Mouse (Mus musculus) forebrain, embryonic 13.5 days (tissue): ENCODE results near the gene Dlx1. TPM values are rescaled to one million over a fixed set of nuclear protein-coding genes. Genes with fewer than 3 reads are reported as not detected.
A peak's percentile ranks its signal among the peaks of the same experiment; 100 is the strongest.

ENCODE experiments used
- ATAC-seq: fragments of 200-750 bp; cut with Nextera tagmentation; 2 replicates; pipeline ENCODE4 v1.8.0; 2017
- H3K27ac ChIP-seq: fragments of 300-500 bp; sonication (generic); 2 replicates; pipeline ENCODE4 v1.5.1; 2015; ENCODE audit warnings: inconsistent platforms, mild to moderate bottlenecking, moderate library complexity
- H3K27me3 ChIP-seq: fragments of 300-500 bp; sonication (generic); 2 replicates; pipeline ENCODE4 v1.6.1; 2015; ENCODE audit warnings: mild to moderate bottlenecking, inconsistent platforms
- H3K36me3 ChIP-seq: fragments of 300-500 bp; sonication (generic); 2 replicates; pipeline ENCODE4 v1.6.1; 2015; ENCODE audit warnings: mild to moderate bottlenecking, inconsistent platforms; ENCODE audit not compliant: poor library complexity, severe bottlenecking
- H3K4me1 ChIP-seq: fragments of 300-500 bp; sonication (generic); 2 replicates; pipeline ENCODE4 v1.6.1; 2015; ENCODE audit warnings: inconsistent platforms
- H3K4me2 ChIP-seq: fragments of 300-500 bp; sonication (generic); 2 replicates; pipeline ENCODE4 v1.6.1; 2015; ENCODE audit warnings: inconsistent platforms, mild to moderate bottlenecking, moderate library complexity
- H3K4me3 ChIP-seq: fragments of 300-500 bp; sonication (generic); 2 replicates; pipeline ENCODE4 v1.5.1; 2015; ENCODE audit warnings: mild to moderate bottlenecking, inconsistent platforms
- H3K9ac ChIP-seq: fragments of 300-500 bp; sonication (generic); 2 replicates; pipeline ENCODE4 v1.6.1; 2015; ENCODE audit warnings: mild to moderate bottlenecking, inconsistent platforms
- H3K9me3 ChIP-seq: fragments of 300-500 bp; sonication (generic); replicated peaks from 2 replicates; pipeline ENCODE4 v1.6.1; 2016; ENCODE audit warnings: inconsistent platforms
- WGBS: fragments of 180-500 bp; shearing (Covaris S2); methylation state at CpG from one replicate; pipeline ENCODE4 v1.1.7; 2015; 5-methylcytosine and 5-hydroxymethylcytosine counted together
- polyA plus RNA-seq: library from polyadenylated mRNA; unstranded; fragments of >200 nt; fragmentation: Nextera tagmentation; extraction: Ambion mirVana; gene quantifications from 2 replicates; pipeline ENCODE4 v1.2.1, GENCODE M21; 2015

The Dlx1 gene
- polyA plus RNA-seq, 1 experiment from 2014 or later, result 287 TPM

- no peak for ATAC-seq
- H3K9me3 ChIP-seq, result no peaks in the 10 kb centered on the region
- H3K4me2 ChIP-seq, result peak overlapping the region; percentile 92
- H3K4me1 ChIP-seq, result peaks cover 77% of the 10 kb centered on the region
- 2% methylated on average over 27 of the region's 30 CpGs for WGBS
- peak overlapping the region; percentile 97 for H3K27ac ChIP-seq
- H3K36me3 ChIP-seq, result peaks cover 10% of the 10 kb centered on the region; the same call in 1 of the 2 replicates
- H3K27me3 ChIP-seq, result peaks cover 77% of the 10 kb centered on the region
- H3K4me3 ChIP-seq, result peak overlapping the region; percentile 69
- H3K9ac ChIP-seq, result peak overlapping the region; percentile 90
Observed at GRCm38 (mm10) chr2:71542816-71543301, 14.9 kb downstream of the Dlx1 start.

DNA sequence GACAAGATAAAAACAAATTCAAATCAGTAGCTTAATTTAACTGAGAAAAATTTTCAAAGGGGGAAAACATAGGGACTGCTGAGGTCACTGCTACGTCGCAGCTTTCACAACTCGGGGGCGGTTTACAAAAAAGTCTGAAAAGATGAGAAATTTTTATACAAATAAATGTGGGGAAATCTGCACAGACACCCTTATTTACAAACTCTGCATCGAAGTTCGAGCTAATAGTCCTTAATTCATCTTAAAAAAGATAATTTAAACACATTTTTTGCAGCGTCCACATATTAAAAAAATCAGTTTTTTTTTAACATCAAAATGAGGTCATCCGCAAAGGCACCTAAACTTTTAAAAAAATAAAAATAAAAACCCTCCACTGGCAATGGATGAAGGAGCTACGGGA, 15.6 kb downstream of the Dlx1 start:
- H3K9ac ChIP-seq, result peak overlapping the region; percentile 90
- peaks cover 10% of the 10 kb centered on the region; the same call in 1 of the 2 replicates for H3K36me3 ChIP-seq
- H3K4me1 ChIP-seq, result peaks cover 80% of the 10 kb centered on the region
- WGBS, result 4% methylated on average over 9 of the region's 9 CpGs
- H3K4me2 ChIP-seq, result peak overlapping the region; percentile 92
- H3K4me3 ChIP-seq, result peak overlapping the region; percentile 69
- ATAC-seq, result no peak
- H3K9me3 ChIP-seq, result no peaks in the 10 kb centered on the region
- peaks cover 71% of the 10 kb centered on the region for H3K27me3 ChIP-seq
- peak overlapping the region; percentile 97 for H3K27ac ChIP-seq

- Histone ChIP-seq H3K36me3 (peaks cover 10% of the 10 kb centered on the region; the same call in 1 of the 2 replicates), H3K4me2 (peak overlapping the region; percentile 92), H3K9me3 (no peaks in the 10 kb centered on the region), H3K27me3 (peaks cover 71% of the 10 kb centered on the region), H3K27ac (peak overlapping the region; percentile 97), H3K9ac (peak overlapping the region; percentile 90), H3K4me3 (peak overlapping the region; percentile 69), H3K4me1 (peaks cover 78% of the 10 kb centered on the region)
- WGBS, result 4% methylated on average over 20 of the region's 20 CpGs
- no peak for ATAC-seq
Observed at GRCm38 (mm10) chr2:71543948-71544347, 16.0 kb downstream of the Dlx1 start.

- no peaks in the 10 kb centered on the region for H3K9me3 ChIP-seq
- peaks cover 71% of the 10 kb centered on the region for H3K4me1 ChIP-seq
- no peak for ATAC-seq
- H3K4me3 ChIP-seq, result peak overlapping the region; percentile 69
- H3K27ac ChIP-seq, result peak overlapping the region; percentile 97
- WGBS, result 1% methylated on average over 61 of the region's 61 CpGs
- H3K36me3 ChIP-seq, result peaks cover 10% of the 10 kb centered on the region; the same call in 1 of the 2 replicates
- peaks cover 71% of the 10 kb centered on the region for H3K27me3 ChIP-seq
- peak overlapping the region; percentile 92 for H3K4me2 ChIP-seq
- peak overlapping the region; percentile 90 for H3K9ac ChIP-seq
Observed at GRCm38 (mm10) chr2:71544391-71545285, 16.7 kb downstream of the Dlx1 start.

DNA sequence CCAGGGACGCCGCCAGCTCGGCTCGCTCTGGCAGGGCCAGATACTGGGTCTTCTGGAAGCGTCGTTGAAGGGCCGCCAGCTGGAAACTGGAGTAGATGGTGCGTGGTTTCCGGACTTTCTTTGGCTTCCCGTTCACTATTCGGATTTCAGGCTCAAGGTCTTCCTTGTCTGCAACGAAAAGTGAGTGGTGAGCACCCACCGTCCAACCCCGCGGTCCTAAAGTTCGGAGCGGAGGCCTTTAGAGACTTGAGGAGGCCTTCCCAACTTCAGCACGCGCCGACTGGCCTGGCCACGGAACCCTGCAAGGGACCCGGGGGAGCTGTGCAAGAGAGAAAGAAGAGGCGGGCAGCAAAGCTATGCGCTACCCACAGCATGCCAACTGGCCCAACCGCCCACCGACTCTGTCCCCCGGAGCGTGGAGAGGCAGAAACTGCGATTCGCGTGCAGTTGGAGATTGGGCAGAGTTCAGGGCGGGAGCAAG, 17.5 kb downstream of the Dlx1 start:
- H3K36me3 ChIP-seq, result peaks cover 10% of the 10 kb centered on the region; the same call in 1 of the 2 replicates
- peak overlapping the region; percentile 90 for H3K9ac ChIP-seq
- peak overlapping the region; percentile 92 for H3K4me2 ChIP-seq
- peak overlapping the region; percentile 69 for H3K4me3 ChIP-seq
- H3K27me3 ChIP-seq, result peaks cover 71% of the 10 kb centered on the region
- ATAC-seq, result no peak
- under 1% methylated on average over 32 of the region's 32 CpGs for WGBS
- no peaks in the 10 kb centered on the region for H3K9me3 ChIP-seq
- peak overlapping the region; percentile 97 for H3K27ac ChIP-seq
- H3K4me1 ChIP-seq, result peaks cover 64% of the 10 kb centered on the region

DNA sequence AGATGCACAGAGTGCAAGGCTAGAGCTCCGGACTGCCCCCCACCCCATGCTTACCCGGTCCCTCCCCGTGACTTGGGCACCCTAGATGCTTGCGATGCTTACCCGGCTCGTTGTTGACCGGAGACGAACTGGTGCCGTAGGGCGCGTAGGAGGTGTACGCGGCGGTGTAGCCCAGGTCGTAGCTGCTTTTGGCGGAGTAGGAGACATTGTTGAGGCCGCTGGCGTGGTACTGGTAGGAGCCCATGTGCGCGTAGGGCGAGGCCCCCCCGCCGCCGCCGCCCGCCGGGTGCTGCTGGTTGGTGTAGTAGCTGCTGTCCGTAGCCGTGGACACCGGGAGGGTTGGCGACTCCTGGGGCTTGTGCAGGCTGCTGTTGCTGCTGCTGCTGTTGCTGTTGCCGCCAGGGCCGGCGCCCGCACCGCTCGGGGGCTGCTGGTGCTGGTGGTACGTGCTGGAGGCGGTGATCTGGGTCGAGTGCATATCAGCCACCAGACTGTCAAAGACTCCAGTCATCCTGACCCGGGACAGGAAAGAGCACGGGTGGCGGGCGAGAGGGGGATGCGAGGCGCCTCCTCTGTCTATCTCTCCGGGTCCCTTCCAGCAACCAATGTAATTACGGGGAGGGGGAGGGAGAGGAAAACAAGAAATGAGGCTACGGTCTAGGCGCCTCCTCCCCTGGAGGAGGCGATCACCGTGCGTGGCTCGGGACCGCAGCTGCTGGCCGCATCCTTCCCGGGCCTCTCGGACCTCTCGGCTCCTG, 18.1 kb downstream of the Dlx1 start:
- peaks cover 10% of the 10 kb centered on the region; the same call in 1 of the 2 replicates for H3K36me3 ChIP-seq
- under 1% methylated on average over 56 of the region's 59 CpGs for WGBS
- H3K9ac ChIP-seq, result peak overlapping the region; percentile 90
- peaks cover 57% of the 10 kb centered on the region for H3K4me1 ChIP-seq
- ATAC-seq, result peak; percentile 75
- peaks cover 70% of the 10 kb centered on the region for H3K27me3 ChIP-seq
- H3K9me3 ChIP-seq, result no peaks in the 10 kb centered on the region
- peak overlapping the region; percentile 92 for H3K4me2 ChIP-seq
- H3K27ac ChIP-seq, result peak overlapping the region; percentile 97
- H3K4me3 ChIP-seq, result peak overlapping the region; percentile 69

- H3K27me3 ChIP-seq, result peaks cover 70% of the 10 kb centered on the region
Observed at GRCm38 (mm10) chr2:71546640-71547071, 18.7 kb downstream of the Dlx1 start, which contains the start of gene Dlx2. TSS of gene Dlx2 (minus strand) at chr2:71546754.

DNA sequence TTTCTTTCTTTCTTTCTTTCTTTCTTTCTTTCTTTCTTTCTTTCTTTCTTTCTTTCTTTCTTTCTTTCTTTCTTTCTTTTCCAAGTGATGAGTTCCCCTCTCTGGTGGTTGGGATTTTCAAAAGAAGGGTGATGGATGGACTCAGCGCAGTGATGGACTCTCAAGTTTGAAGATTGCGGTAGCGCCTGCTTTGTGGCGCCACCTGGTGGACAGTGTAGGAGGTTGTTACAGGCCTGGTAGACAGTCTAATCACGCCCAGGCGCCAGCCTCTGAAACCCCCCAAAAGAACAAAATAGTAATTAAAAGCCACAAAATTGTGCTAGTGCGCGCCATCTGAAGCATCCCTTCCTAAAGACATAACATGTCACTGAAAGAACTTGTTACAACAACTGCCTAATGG, 19.9 kb downstream of the Dlx1 start:
- peaks cover 70% of the 10 kb centered on the region for H3K27me3 ChIP-seq
- no peak overlapping the region for H3K4me3 ChIP-seq
- H3K4me1 ChIP-seq, result peaks cover 50% of the 10 kb centered on the region
- no peak overlapping the region for H3K27ac ChIP-seq
- ATAC-seq, result peak; percentile 16; the same call in 1 of the 2 replicates
- no peak overlapping the region for H3K9ac ChIP-seq
- H3K36me3 ChIP-seq, result peaks cover 10% of the 10 kb centered on the region; the same call in 1 of the 2 replicates
- no peaks in the 10 kb centered on the region for H3K9me3 ChIP-seq
- 0 out of 2 replicates have a peak overlapping the region, but pooled peaks have one; percentile 22 for H3K4me2 ChIP-seq
- under 1% methylated on average over 8 of the region's 8 CpGs for WGBS

More at GRCm38 (mm10) chr2:71546640-71547071, 18.7 kb downstream of the Dlx1 start, which contains the start of gene Dlx2:
- Histone ChIP-seq H3K9me3 (no peaks in the 10 kb centered on the region), H3K27ac (peak within 1 kb of the TSS; percentile 97), H3K36me3 (peaks cover 10% of the 10 kb centered on the region; the same call in 1 of the 2 replicates), H3K4me2 (peak within 1 kb of the TSS; percentile 92), H3K9ac (peak within 1 kb of the TSS; percentile 90), H3K4me1 (peaks cover 57% of the 10 kb centered on the region), H3K4me3 (peak within 1 kb of the TSS; percentile 69)
- ATAC-seq, result peak; percentile 82
- 0% methylated on average over 37 of the region's 37 CpGs for WGBS

GRCm38 (mm10) chr2:71550330-71550729, 22.4 kb downstream of the Dlx1 start:
- Histone ChIP-seq H3K4me3 (no peak overlapping the region), H3K27ac (no peak overlapping the region), H3K4me1 (peaks cover 34% of the 10 kb centered on the region), H3K27me3 (peaks cover 66% of the 10 kb centered on the region), H3K9me3 (no peaks in the 10 kb centered on the region), H3K9ac (no peak overlapping the region), H3K4me2 (no peak overlapping the region), H3K36me3 (no peaks in the 10 kb centered on the region)
- ATAC-seq, result no peak
- 33% methylated on average over 3 of the region's 3 CpGs for WGBS

DNA sequence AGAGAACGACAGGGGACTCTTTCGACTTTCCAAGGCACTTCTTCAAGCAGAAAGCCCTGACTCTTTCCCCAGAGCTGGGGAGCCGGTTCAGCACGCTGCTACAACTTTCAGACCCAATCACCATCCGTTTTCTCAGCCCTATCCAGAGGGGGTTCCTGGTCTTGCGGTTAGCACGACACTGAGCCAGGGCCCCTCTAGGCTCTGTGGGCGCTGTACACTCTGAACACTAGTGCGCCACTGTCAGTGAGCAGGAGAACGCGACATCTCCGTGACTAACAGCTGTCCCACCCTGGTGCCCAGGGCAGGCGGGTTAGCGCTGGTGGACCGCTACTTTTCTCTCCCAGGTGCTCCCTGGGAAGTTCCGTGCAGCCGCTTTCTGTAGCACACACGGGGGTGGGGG, 23.8 kb downstream of the Dlx1 start:
- Histone ChIP-seq H3K9ac (0 out of 2 replicates have a peak overlapping the region, but pooled peaks have one; percentile 9), H3K36me3 (no peaks in the 10 kb centered on the region), H3K4me1 (peaks cover 21% of the 10 kb centered on the region), H3K27me3 (peaks cover 57% of the 10 kb centered on the region), H3K4me3 (no peak overlapping the region), H3K4me2 (peak overlapping the region; percentile 35), H3K27ac (no peak overlapping the region), H3K9me3 (no peaks in the 10 kb centered on the region; the same call in 1 of the 2 replicates)
- 2% methylated on average over 17 of the region's 18 CpGs for WGBS
- no peak for ATAC-seq

DNA sequence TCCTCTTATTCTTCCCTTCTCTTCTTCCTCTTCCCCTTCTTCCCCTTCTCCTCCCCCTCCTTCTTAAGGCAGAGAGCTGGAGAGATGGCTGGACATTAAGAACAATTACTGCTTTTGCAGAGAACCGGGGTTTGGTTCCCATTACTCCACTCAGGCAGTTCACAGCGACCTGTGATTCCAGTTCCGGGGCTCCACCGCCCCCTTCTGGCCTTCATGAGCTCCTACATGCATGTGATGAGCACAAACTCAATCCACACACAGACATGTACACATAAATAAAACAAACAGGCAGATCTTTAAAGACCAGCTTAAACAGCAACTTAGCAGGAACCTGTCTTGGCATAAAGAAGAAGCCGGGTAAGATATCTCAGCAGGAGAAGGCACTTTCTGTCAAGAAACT, 28.2 kb downstream of the Dlx1 start:
- ATAC-seq, result no peak
- 69% methylated on average over 5 of the region's 5 CpGs for WGBS
- no peak overlapping the region for H3K27ac ChIP-seq

More for the DNA sequence above, 28.2 kb downstream of the Dlx1 start:
- H3K4me3 ChIP-seq, result no peak overlapping the region
- peaks cover 5% of the 10 kb centered on the region; the same call in 1 of the 2 replicates for H3K9me3 ChIP-seq
- no peak overlapping the region for H3K4me2 ChIP-seq
- peaks cover 32% of the 10 kb centered on the region for H3K27me3 ChIP-seq
- no peaks in the 10 kb centered on the region for H3K36me3 ChIP-seq
- no peak overlapping the region for H3K9ac ChIP-seq
- H3K4me1 ChIP-seq, result peaks cover 8% of the 10 kb centered on the region
